Mouse (Mus musculus) lung, postnatal 10 days (tissue): ENCODE data around the gene Igf1.

Source experiments
- DNase-seq: peaks from one replicate; pipeline ENCODE4 v3.0.0; 2021

Igf1 gene

GRCm38 (mm10) chr10:87897331-87897730 is 39.3 kb downstream of the Igf1 start:
- no peak for DNase-seq

DNA sequence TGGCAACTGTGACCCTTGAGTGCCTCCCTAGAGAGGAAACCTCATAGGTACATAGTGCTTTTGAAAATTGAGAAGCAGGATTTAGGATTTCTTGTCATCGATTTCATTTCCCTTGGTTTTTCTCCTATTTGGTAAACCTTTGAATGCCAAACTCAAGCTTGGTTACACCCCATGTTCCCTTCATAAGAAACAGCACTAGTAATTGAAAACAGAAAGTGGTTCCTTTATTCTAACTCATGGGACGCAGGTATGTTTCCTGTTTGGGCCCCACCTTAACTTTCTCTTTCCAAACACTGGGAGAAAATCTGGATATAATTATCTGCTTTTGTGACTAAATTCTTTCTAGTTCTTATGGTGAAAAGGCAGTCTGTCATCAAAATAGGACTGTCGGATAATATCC is 40.8 kb downstream of the Igf1 start:
- no peak for DNase-seq

- DNase-seq = peak; percentile 10
Measured at GRCm38 (mm10) chr10:87901916-87902315, 43.9 kb downstream of the Igf1 start.

DNA sequence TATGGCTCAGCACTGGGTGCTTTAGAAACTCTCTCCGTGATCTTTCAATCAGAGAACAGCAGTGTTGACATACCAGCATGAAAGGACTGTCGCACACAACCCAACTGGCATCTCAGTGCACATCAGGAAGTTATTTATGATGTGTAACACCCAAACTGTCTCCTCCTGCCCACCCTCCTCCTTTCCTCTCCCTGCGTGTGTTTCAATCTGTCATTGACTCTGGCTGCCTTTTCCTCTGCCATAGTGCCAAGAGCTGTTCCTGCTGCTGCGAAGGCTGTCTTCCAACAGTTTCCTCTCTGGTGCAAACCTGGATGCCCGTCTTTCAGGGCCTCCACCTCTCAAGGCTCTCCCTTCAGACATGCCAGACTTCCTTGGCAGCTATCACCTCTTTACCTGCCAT is 46.3 kb downstream of the Igf1 start:
- DNase-seq = peak; percentile 34

- no peak for DNase-seq
Measured at GRCm38 (mm10) chr10:87905087-87905486, 47.0 kb downstream of the Igf1 start.

DNA sequence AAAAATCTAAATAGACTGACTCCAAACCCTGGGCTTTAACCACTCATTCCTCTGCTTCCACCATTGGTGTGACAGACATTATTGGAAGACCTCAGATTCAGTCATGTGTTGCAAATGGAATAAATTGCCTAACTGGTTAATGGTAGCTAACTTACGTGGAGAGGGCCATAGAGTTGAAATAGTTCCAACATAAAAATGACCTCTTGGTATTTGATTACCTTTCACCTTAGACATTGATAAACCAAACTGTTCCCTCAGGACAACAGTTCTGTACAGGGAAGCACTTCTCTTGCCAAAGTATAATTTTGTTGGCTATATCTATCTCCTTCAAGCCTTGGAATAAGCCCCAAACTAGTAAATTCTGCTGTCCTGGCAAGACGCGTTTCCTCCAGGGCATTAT is 48.1 kb downstream of the Igf1 start:
- no peak for DNase-seq

DNA sequence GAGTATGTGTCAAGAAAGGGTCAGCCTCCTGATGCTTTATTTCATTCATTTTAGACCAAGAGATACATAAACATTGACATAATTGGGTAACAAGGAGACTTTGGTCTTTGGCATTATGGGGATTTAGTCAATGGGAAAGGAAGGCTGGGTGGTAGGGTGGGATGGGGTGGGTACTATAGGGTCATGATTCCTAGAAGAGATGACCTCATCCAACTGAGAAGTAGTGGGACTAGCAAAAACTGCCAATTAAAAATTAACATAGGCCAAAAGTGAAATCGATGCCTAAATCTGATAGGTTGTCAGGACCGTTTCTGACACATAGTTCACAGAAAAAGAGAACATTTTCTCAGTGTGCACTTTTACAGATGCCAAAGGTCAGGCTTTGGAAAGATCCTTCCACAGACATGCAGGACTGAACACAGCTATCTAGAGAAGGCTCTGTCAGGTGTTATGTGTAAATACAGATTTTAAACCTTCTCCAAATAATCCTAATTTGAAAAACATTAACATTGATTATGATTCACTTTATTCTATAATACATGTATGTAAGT is 48.8 kb downstream of the Igf1 start:
- no peak for DNase-seq

DNA sequence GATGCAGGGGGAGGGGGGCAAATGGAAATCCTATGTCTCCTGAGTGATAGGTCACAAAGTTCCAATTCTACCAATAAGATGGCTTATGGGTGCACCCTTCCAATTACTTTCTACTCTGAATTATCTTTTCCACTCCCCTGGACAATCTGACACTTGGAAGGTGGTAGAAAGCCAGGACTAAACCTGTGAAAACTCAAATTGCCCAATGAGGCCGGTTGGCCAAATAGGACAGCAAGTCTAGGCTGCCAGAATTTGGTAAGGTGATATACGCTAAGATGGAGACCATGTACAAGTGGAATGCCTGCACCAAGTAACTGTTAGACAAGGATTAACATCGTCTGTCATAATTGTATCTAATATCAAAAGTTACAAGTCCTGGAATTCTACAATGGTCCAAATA is 55.8 kb downstream of the Igf1 start:
- no peak for DNase-seq

DNA sequence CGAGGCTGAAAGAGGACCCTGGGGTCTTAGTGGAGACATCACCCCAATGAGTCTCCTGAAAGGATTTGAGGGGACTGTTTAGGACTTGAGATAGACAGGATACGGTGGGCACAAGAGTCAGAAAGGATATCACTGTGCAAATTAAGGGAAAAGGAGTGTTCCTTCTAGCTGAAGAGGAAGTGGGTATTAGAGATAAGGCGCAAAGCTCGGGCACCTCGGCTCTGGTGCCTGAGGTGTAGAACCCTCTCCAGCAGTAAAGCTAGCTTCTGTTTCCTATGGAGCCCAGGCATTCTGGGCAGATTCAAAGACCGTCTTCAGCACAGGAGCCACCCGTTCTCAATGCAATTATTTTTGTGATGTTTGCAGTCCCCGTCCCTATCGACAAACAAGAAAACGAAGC is 56.9 kb downstream of the Igf1 start:
- DNase-seq = no peak

GRCm38 (mm10) chr10:87915782-87916181 is 57.7 kb downstream of the Igf1 start:
- no peak for DNase-seq

GRCm38 (mm10) chr10:87922263-87922662 is 64.2 kb downstream of the Igf1 start:
- no peak for DNase-seq

GRCm38 (mm10) chr10:87926564-87926963 is 68.5 kb downstream of the Igf1 start:
- DNase-seq = no peak

- peak; percentile 68 for DNase-seq
Measured at GRCm38 (mm10) chr10:87927131-87927609, 69.1 kb downstream of the Igf1 start.

- DNase-seq = no peak
Measured at GRCm38 (mm10) chr10:87948192-87948591, 90.1 kb downstream of the Igf1 start.

GRCm38 (mm10) chr10:87971536-87971935 is 113.5 kb downstream of the Igf1 start:
- no peak for DNase-seq

- peak; percentile 11 for DNase-seq
Measured at GRCm38 (mm10) chr10:87973911-87974631, 116.0 kb downstream of the Igf1 start.

DNA sequence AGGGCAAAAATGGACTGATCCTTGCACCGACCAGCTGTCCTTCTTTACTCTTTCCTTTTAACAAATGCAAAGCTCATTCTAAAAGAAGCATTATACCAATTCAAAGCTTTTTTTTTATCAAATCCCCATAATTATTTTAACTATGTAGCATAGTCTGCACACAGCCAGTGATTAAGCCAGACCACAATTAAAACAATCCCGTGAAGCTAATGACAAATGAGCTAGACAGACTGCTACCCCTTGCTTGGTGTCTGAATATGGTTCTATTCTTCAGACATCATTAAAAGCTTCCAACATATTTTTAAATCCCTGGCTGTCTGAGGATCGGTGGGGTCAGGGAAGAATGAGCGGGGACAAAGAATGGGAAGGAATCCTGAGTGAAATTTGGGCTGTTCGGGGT is 127.3 kb downstream of the Igf1 start:
- DNase-seq = no peak

GRCm38 (mm10) chr10:87986201-87986600 is 128.1 kb downstream of the Igf1 start:
- no peak for DNase-seq
